Mouse (Mus musculus) forelimb bud, embryonic 11.5 days (tissue): ENCODE data around the gene Efcab12.
A peak's percentile ranks its signal among the peaks of the same experiment; 100 is the strongest.
"Not testable (repeated sequence)": the region's sequence is repeated elsewhere in the genome, so short reads cannot be mapped to it uniquely, and the experiment has no call there.

Source experiments
- DNase-seq: peaks from one replicate; pipeline ENCODE4 v3.0.0-alpha.2; 2012; ENCODE audit warnings: low read depth, low spot score

Efcab12 gene

GRCm38 (mm10) chr6:115838161-115838597 is at the start of gene Efcab12:
TSS of gene Efcab12 (minus strand) at chr6:115838412.
- peak; percentile 73 for DNase-seq

GRCm38 (mm10) chr6:115886894-115887293 is 48.7 kb upstream of the Efcab12 start:
- no peak for DNase-seq

GRCm38 (mm10) chr6:115884018-115884417 is 45.8 kb upstream of the Efcab12 start:
- DNase-seq = no peak

DNA sequence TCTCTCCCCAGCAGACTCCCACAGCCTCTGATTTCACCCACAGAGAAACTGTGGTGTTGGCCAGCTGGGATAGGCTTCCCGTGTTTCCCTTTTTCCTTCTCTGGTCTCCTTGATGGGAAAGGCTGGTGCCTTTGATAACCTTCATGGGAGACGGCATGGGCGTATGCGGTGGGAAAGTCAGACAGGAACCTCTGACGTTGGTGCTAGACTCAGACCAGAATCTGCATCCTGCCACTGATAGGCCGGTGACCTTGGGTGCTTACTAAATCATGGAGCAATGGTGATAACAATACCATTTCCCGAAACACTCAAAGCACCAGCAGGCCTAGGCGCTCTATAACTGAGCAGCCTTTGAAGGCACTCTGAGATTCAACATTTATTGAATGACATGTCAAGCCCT is 42.5 kb upstream of the Efcab12 start:
- DNase-seq = no peak

- DNase-seq = no peak
Observed at GRCm38 (mm10) chr6:115879736-115880135, 41.5 kb upstream of the Efcab12 start.

- no peak for DNase-seq
Observed at GRCm38 (mm10) chr6:115878694-115879093, 40.5 kb upstream of the Efcab12 start.

GRCm38 (mm10) chr6:115877239-115877638 is 39.0 kb upstream of the Efcab12 start:
- no peak for DNase-seq

GRCm38 (mm10) chr6:115871318-115871717 is 33.1 kb upstream of the Efcab12 start:
- DNase-seq = not testable (repeated sequence)

DNA sequence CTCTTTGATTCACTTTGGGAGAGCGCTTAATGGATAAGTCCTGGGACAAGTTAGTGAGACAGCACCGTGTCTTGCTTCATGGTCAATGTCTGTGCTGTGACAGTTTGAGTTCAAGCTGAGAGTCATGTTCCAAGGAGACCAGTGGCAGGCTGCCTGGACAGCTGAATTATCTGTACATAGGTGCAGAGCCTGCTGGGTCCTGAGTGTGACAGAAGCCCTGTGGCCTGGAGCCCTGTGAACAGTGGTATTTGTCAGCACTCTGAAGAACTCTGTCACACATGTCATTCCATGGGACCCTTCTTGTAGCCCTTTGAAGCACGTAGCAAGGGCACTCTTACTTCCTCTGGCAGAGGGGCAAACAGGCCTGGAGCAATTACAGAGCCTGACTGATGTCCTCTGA is 28.9 kb upstream of the Efcab12 start:
- not testable (repeated sequence) for DNase-seq

DNA sequence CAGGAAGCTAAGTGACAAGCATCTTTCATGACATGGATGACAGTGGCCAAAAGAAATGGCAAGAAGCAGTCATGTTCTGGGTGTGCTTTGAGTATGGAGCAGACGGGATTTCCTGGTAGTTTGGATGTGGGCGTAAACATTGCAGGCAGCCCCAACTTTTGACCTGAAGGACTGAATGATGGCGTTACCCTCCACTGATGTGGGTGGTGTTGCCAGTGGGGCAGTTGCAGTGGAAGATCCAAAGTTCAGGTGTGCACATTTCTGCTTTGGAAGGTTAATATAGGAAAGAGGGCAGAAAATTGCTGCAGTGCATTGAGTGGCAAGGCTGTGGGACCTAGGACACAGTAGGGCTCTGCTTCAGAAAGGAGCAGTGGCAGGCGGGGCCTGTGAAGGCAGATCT is 27.0 kb upstream of the Efcab12 start:
- no peak for DNase-seq

DNA sequence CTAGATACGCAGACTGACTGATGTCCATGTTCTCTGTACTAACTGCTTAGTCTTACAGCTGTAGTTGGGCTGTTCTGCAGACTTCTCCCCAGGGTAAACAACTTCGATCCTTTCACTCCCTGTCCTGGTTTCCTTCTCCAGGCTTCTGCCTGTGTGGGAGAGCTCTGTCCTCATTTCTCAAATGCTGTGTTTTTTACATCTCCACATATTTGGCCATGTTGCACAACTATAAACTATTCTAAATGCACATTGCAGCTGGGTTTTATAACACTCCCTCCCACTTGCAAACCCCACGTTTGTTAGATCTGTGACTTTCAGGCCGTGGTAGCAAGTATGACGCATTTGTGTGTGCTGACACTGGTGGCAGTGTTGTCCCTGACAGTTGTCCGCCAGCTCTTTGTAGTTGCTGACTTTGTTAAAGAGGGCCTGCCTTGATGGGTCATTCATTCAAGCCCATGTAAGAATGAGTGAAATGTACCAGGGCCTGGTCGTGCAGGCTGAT is 25.2 kb upstream of the Efcab12 start:
- no peak for DNase-seq

GRCm38 (mm10) chr6:115860027-115860556 is 21.9 kb upstream of the Efcab12 start:
- no peak for DNase-seq

- DNase-seq = no peak
Observed at GRCm38 (mm10) chr6:115859258-115859657, 21.0 kb upstream of the Efcab12 start.

- DNase-seq = no peak
Observed at GRCm38 (mm10) chr6:115856361-115856745, 18.1 kb upstream of the Efcab12 start.

- no peak for DNase-seq
Observed at GRCm38 (mm10) chr6:115855733-115856360, 17.6 kb upstream of the Efcab12 start.

DNA sequence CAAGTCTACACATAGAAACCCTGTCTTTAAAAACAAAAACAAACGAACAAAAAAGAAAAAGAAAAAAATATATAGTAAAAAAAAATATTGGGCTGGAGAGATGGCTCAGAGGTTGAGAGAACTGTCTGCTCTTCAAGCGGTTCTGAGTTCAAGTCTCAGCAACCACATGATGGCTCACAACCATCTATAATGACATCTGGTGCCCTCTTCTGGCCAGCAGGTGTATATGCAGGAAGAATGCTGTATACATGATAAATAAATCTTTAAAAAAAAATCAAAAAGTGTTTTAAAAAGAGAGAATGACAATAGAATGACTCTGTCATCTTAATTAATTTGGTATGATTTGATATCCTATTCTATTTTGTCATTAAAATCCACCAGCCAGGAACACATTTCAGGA is 16.2 kb upstream of the Efcab12 start:
- DNase-seq = no peak

DNA sequence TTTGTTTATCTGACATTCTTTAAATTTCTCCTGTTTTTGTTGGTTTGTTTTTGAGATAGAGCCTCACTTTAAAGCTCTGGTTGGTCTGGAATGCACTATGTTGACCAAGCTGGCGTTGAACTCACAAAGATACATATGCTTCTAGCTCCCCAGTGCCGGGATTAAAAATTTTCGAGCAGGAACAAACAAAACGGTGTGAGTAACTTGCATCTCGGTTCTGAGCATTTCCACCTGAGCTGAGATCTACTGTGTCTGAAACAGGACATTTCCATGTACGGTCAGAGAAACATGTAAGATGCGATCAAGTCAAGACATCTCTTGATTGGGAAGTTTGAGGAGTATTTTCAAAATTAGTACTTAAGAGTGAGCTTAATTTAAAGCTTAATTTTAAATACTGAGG is 15.8 kb upstream of the Efcab12 start:
- no peak for DNase-seq

DNA sequence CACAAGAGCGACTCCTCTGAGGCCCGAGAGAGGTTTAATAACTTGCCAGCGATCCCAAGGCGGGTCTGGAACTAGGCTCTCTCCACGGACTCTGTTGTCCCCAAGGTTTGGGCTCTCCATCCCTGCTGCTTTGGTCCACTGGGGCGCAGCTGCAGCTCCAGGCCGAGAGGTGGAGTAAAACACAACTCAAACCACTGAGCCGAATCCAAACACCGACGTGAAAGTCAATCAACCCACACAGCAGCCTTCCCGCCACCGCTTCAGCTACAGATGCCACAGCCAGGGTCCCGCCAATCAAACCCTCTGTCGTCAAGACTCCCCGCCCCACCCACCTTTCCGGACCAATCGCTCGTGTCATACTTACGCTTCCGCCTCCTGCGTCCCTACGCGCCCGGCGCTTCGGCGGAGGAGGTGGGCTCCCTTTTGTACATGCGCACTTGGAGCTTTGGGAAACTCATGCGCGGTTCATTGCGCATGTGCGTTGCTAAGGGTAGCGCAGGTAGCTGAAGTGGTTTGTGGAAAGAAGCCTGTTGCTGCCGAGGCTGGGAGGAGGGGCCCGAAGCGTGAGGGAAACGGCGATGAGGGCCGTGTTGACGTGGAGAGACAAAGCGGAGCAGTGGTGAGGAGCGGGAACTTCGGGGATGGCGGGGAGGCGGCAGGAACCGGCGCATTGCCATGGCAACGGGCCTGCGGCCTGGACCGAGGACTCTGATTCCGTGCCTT is 15.0 kb upstream of the Efcab12 start, which contains the start of the genes Mbd4 and Ift122:
TSS of gene Mbd4 (minus strand) at position 281 of the 723 bp plus-strand sequence.
TSS of gene Ift122 (plus strand) at position 380 of the 723 bp plus-strand sequence.
- DNase-seq = peak; percentile 100

DNA sequence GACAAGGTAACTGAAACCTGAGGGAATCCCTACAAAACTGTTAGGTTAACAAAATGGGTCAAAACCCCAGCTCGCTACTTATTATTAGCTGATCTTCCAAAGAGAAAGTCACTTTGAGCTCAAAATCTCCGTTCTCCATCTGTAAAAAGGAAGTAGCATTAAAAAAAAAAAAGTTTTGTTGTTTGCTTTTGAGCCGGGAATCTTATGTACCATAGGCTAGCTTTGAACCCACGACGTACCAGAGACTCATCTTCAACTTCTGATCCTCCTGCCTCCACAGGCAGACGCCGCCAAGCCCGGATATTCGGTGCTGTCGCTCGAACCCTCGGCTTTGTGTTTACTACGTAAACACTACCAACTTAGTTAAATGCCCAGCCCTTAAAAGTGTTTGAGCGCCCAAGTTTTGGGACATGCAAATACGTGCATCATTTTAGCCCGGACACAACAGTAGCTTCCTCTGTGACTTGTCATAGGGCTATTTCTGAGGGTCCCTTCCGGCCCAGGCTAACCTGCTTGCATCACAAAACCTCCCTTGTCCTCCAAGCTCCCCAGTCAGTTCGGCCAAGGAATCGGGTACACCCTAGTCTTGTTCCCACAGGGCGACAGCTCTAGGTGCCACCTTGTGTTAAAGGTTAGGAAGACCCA is 14.4 kb upstream of the Efcab12 start:
- no peak for DNase-seq

- no peak for DNase-seq
Observed at GRCm38 (mm10) chr6:115848598-115849304, 10.5 kb upstream of the Efcab12 start.

- DNase-seq = peak; percentile 48
Observed at GRCm38 (mm10) chr6:115846640-115847411, 8.6 kb upstream of the Efcab12 start.
